Mouse (Mus musculus) frontal cortex, adult (tissue): ENCODE measurements around the gene Mnat1.

Experiments used
- ATAC-seq: cut with Nextera tagmentation; 2 replicates; pipeline ENCODE4 v1.9.2; 2017; ENCODE audit warnings: mild to moderate bottlenecking, moderate library complexity, mixed read lengths; ENCODE audit not compliant: low TSS enrichment

Gene Mnat1

DNA sequence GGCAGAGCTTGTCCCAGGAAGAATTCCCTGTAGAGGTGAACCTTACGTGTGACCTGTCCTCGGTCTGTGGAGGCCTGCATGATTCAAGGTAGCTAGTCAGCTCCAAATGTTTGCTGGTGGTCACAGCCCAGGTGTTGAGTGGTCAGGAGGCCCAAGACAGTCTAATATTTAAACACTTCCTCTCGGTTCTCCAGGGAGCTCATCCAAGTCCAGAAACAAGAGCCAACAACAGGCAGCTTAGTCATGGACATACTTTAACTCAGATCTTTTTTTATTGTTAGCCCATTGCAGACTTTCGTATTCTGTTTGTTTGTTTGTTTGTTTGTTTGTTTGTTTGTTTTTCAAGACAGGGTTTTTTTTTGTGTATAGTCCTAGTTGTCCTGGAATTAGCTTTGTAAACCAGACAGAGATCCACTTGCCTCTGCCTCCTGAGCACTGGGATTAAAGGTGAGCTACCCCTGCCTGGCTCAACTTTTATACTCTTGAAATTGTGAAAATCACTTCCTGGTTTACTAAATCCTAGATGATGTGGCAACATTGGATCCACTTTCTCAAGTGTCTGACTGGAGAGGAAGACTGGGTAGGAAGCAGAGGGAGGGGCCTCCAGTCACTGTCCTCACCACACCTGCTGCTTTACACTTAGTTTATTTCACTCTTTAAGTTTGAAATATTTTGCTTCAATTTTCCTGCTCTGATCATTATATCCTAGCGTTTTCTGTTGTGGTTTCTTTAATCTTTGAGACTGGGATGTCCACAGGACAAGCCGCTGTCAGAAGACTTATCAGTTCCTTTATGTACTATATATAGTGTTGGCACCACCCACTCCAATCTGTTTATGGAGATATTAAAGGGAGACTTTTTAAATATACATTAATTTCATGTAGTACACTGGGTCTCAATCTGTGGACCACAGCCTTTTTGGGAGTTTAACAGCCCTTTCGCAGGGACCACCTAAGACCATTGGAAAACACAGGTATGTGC lies 194.5 kb downstream of the Mnat1 start:
- ATAC-seq, result no peak
